Mouse (Mus musculus) ES-E14 (cell line): ENCODE data around the gene Ip6k1.

ENCODE experiments used
- CHD2 ChIP-seq: IDR thresholded peaks from 2 replicates; pipeline ENCODE4 v1.6.1; 2014; ENCODE audit warnings: mild to moderate bottlenecking, low read depth, low read length, inconsistent platforms
- ZC3H11A ChIP-seq: IDR thresholded peaks from 2 replicates; pipeline ENCODE4 v1.6.1; 2012; ENCODE audit warnings: low read depth, mild to moderate bottlenecking, inconsistent platforms, low read length, borderline replicate concordance

DNA sequence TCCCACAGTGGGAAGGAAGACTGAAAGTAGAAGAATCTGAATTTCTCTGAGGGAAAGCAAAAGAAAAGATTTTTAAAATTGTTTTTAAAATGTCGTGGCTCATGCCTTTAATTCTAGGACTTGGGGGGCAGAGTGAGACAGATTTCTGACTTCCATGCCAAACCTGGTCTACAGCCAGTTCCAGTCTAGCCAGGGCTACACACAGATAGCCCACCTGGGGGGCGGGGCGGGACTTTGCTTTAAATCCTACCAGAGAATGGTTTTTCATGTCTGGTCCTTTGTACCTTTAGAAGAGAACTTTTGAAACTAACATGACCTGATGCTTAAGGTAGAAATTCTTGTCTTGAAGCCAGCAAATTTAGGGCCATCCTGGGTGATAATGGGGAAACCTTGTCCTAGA is 20.9 kb downstream of the Ip6k1 start:
- TF ChIP-seq CHD2 (no peak), ZC3H11A (no peak)
